Mouse (Mus musculus) adrenal gland, postnatal 14 days (tissue): ENCODE data around the gene Parp3. TPM values are rescaled to one million over a fixed set of nuclear protein-coding genes. Genes with fewer than 3 reads are reported as not detected.
A peak's percentile ranks its signal among the peaks of the same experiment; 100 is the strongest.

Source experiments
- DNase-seq: peaks from one replicate; pipeline ENCODE4 v3.0.0; 2021; ENCODE audit warnings: mixed read lengths
- total RNA-seq: library from RNA; stranded (reverse); gene quantifications from 2 replicates; pipeline ENCODE4 v1.2.3, GENCODE M21; 2021

Parp3 gene
- total RNA-seq, 1 experiment from 2014 or later = 26.5 TPM

DNA sequence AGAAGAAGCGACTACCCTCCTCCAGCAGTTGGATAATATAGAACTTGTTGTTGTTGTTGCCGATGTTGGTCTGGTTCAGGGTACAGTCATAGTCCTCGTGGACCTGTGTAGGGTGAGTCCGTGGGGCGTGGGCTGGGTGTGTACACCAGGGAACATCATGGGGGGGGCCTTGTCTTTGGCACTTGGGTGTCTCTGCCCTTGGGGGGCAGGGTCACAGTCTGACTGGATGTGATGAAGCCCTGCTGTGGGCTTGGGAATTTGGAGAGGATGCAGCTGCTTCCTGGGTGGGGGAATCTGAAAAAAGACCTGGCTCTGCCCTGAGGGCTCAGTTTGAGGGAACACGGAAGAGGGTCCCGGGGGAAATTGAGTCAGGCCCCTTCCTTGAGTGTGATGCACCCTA, 1.7 kb downstream of the Parp3 start:
- peak; percentile 49 for DNase-seq

DNA sequence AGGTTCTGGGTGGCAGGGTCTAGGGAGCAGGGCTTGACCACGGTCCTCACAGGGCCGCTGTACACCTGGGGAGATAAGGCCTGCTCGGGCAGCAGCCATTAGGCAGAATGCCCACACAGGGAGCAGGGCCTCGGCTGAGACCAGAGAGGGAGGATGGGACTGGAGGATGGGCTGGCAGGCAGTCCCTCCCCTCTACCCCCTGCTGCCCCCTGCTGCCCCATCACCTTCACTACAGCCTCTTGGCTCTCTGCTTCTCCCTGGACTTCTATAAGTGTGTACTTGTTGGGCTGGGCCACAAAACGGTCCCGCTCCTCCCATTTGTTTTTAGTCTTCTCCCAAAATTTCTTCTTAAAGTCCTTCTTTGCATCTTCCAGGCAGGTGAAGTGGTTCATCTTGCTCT, 2.3 kb downstream of the Parp3 start:
- peak; percentile 90 for DNase-seq

DNA sequence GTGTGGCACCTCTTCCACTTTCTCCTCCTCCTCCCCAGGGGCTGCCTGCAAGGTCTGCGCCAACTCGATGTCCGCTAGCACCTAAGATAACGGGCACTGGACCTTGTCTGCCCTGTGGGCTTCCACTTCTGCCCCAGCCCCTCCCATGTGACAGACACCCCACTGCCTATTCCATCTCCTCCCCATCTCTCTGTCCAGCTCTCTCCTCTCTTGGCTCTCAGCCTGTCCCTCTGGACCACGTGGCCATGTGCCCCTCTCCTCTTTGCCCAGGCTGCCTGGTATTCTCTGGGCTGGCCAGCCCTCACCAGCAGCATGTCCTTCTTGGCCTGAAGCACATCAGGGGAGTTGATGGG, 3.0 kb downstream of the Parp3 start:
- peak; percentile 4 for DNase-seq

DNA sequence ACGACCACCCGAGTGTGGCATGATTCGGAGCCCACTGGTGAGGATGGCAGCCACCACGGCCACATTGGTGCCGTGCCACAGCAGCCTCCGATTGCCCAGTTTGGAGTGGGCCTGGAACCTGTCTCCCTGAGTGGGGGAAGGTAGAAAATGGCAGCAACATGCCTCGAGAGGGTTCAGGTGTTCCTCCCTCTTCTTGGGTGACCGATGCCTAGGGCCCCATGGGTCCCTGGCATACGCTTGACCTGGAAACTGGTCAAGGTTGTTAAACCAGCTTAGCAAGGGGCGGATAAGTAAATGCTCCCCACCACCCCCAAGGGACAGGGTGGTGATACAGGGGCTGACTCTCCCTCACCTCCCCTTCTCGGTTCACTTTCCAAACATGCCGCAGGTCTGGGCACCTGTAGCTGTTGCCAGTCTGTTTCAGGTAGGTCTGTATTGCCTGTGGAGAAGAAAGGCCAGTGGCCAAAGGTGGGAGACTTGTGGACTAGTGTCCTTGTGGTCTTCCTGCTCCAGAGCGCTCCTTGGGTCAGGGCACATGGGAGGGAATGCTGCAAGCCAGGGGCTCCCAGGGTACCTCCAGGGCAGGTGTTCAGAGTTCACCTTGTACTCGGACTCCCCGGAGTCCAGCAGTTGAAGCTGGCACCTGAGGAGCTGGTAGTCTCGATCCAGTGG, 3.5 kb downstream of the Parp3 start:
- peak; percentile 4 for DNase-seq

DNA sequence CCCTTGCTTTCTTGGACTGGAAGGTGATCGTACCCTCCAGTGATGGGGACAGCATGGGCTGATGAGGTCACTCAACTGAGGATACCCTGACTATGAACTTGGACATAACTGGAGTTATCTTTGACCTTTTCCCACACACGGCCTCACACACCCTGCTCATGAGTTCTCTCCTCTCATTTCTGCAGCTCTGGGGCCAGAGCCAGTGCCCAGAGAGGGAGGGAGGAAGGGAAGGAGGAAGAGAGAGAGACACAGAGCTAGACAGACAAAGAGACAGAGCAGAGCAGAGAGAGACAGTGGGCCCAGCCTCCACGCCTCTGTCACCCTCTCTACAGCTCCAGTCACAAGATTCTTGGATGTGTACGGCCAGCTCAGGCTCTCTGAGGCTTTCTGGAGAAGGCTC, 4.4 kb downstream of the Parp3 start:
- DNase-seq = peak; percentile 12

DNA sequence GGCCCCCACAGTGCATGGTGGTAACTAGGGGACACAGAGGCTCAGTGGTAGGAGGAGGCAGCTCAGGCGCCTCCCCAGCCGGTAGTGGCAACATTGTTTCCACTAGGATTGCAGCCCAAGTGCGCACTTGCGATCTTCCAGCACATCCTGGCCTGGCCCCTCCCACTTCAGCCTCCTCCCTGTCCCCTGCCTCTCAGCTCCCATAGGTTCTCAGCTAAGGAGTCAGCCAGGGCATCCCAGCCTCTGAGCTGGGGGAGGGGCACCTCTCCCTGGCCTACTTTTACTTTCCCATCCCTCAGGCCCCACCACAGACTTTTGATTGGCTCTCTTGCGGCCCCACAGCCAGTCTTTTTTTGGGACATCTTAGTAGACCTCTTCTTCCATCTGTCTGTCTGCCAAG, 4.9 kb downstream of the Parp3 start:
- DNase-seq = peak; percentile 78

DNA sequence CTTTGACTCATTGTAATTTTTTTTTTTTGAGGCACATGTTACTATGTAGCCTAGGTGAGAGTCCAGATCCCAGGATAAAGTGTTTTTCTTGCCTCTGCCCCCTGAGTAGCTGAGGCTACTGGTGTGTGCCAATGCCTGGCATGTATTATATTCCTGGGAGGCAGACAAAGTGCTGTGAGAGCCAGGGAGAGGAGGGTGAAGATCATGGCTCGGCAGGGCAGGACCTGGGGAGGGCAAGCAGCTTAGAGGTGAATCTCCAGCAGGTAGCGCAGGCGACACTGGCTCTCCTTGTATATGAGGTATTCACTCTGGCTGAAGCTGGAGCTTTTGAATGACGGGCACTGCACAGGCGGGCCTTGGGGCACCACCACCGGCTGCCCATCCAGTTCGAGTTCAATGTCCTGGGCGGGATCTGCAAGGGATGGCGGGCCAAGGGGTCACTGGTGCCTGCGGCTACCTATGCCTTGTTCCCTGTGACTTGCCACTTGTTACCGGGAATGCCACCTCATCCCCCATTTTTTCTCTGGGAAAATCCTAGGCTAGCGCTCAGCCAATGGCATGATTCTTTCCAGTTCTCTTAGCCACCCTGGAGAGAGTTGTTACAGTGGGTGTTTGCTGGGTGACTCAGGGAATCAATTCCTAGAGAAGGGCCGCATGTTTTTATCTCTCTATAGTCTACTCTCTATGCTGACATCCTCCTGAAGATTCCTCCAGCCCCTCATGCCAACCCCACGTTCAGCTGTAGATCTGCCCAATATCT, 5.6 kb downstream of the Parp3 start:
- peak; percentile 12 for DNase-seq

DNA sequence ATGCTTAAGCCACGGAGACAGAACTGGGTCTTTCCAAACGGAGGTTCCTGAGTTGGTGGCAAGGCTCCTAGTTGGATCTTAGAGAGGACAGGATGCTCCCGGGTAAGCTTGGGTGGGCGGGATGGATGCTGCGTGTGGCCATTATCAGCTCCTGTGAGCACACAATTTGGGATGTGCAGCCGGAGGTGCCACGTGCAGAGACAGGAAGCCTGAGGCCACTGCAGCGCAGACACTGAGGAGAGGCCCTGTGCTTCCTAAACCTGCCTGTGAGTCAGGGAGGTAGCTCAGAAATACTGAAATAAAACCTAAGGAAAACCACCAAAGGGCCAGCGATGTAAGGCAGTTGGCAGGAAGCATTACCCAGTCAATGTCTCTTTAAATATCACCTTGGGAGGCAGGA, 7.0 kb downstream of the Parp3 start:
- peak; percentile 3 for DNase-seq

DNA sequence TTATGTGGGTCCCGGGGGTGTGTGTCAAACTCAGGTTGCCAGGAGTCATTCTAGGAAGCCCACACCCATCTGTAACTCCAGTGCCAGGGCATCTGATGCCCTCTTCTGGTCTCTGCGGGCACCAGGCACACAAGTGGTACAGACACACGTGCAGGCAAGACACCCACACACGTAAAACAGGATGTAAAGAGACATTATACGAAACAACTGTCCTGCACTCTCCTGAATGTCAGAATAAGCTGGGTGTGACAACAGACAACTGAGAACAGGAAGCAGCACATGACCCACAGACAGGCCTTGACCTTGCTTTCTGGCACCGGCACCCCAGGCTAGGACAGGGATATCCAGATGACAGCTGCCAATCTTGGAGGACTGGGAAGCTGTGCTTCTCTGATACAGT, 7.4 kb downstream of the Parp3 start:
- no peak for DNase-seq

DNA sequence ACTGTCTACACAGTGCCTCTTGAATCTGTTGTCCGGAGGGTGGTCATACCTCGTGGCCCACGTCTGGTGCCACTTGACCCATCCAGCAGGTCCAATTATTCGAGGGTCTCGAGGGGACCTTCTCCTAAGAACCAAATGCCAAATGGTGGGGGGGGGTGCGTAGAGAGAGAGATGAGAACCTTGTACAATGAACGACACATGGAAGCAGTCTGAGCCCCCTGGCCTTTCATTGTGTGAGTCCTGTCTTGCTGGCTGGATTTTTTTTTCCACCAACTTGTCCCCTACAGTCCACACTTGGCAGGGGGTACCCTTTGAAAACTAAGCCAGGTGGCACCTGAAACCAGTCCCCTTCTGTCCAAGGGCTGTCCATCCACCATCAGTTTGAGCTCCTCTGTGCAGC, 9.0 kb downstream of the Parp3 start:
- DNase-seq = no peak

DNA sequence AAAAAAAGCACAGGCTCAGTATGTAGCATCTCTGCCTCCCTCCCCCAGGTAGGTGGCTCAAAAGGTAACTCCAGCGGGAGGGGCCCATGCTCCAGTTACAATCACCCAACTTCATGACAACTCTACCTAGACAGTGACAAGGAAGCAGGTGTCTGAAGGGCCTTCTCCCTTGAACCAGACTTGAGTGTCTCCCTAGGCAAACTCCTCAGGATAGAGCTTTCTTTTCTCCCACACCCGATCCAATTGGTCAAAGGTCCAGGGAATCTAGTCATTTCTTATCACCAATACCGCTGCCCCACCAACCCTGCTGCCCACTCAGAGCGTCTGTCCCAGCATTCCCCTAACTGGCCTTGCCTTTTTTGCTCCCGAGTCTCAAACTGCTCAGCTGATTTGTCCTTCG, 10.0 kb downstream of the Parp3 start:
- no peak for DNase-seq

DNA sequence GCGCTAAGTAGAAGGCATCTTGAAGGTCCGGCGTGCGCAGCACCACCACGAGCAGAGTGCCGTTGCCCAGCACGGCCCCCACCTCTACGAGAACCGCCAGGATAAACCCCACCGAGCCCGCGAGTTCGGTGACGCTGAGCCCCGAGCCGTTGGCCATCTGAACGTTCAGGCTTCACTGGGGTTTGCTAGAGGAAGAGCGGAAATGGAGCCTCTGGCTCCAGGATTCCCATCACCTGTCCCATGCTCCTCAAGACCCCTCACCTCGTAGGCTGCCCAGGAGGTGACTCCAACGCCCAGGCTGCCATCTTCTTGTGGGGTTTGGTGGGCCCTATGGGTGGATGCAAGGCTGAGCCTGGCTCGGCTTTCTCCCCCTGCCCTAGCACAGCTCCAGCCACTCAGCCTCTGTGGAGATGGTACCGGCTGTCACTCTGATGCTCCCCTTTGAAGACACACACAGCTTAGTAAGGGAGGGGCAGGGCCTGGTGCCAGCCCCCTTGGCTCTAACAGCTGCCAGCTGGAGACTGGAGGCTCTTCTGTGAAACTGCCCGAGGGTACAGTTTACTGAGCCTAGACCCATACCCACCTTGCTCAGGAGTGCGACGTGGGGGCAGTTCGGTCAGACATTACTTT, 11.1 kb downstream of the Parp3 start, which contains the start of gene Gpr62:
TSS of gene Gpr62 (minus strand) at position 368 of the 630 bp plus-strand sequence.
- DNase-seq = peak; percentile 45

DNA sequence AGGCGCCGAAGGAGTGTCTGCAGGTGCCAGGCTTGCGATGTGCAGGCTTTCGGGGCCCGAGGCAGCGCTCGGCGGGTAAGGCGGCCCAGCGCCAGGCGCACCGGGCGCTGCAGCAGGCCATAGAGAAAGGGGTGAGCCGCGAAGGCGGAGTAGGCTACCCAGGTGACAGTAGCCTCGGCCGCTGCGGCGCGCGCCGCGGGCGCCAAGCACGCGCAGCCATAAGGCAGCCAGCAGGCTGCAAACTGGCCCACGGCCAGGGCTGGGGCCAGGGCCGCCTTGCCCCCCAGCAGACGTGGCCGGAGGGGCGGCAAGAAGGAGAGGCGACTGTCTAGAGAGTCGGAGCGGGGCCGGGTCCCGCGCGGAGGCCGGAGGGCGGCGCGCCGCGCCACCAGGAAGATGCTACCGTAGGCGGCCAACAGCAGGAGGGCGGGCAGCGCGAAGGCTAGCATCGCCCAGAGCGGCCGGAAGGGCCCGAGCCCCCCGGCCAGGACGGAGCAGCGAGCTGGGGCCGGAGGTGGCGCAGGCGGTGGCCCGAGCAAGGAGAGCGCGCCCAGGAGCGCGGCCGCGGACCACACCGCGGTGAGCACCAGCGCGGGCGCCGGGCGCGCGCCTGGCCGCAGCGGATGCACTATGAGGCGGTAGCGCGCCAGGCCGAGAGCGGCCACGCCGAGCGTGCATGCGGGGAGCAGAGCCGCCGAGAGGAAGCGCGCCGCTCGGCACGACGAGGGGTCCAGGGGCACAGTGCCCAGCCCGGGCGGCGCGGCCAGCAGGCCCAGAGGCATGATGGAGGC, 11.8 kb downstream of the Parp3 start:
- peak; percentile 78 for DNase-seq

DNA sequence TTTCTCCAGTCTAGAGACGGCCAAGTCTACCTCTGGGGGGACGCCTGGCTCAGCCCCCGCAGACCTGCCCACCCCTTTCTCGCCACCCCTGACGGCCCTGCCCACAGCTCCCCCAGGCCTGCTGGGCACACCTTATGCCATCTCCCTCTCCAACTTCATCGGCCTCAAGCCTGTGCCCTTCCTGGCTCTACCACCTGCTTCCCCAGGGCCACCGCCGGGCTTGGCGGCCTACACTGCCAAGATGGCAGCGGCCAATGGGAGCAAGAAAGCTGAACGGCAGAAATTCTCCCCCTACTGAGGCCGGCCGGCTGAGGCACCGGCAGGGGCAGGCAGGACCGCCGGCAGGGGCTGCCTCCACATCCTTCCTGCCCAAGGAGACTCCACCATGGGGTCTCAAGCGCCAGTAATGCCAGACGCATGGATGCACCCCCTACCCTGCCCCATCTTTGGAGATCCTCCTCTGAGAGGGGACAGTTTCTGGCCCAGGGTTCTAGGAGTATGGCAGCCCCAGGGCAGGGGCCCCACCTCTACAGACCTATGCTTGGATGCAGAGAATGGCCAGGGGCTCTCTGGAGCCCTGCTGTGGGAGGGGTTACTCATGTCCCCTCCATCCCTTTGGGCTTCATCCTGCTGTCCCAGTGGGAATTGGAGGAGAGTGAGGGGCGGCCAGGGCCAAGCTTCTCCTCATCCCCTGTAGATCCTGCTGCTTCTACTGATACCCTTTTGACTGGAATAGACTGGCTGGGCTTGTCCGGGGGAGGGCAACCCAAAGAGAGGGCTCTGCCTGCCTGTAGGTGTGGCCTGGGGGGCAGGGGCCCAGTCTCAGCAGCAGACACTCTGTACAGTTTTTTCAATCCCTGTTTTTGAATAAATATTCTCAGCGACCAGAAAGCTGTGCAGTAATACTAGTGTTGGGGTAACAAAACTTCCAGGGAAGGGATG, 13.4 kb downstream of the Parp3 start:
- DNase-seq = no peak

DNA sequence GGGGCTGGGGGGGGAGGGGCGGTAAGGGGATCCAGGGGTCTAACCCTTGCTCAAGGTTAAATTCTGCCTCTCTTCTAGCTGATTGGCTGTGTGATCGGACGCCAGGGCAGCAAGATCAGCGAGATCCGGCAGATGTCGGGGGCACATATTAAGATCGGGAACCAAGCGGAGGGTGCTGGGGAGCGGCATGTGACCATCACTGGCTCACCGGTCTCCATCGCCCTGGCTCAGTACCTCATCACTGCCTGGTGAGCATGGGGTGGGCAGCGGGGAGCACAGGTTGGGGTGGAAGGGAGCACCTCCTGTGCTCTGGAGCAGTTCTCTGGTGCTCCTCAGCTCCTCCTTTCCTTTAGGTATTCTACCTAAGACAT, 14.3 kb downstream of the Parp3 start:
- no peak for DNase-seq

DNA sequence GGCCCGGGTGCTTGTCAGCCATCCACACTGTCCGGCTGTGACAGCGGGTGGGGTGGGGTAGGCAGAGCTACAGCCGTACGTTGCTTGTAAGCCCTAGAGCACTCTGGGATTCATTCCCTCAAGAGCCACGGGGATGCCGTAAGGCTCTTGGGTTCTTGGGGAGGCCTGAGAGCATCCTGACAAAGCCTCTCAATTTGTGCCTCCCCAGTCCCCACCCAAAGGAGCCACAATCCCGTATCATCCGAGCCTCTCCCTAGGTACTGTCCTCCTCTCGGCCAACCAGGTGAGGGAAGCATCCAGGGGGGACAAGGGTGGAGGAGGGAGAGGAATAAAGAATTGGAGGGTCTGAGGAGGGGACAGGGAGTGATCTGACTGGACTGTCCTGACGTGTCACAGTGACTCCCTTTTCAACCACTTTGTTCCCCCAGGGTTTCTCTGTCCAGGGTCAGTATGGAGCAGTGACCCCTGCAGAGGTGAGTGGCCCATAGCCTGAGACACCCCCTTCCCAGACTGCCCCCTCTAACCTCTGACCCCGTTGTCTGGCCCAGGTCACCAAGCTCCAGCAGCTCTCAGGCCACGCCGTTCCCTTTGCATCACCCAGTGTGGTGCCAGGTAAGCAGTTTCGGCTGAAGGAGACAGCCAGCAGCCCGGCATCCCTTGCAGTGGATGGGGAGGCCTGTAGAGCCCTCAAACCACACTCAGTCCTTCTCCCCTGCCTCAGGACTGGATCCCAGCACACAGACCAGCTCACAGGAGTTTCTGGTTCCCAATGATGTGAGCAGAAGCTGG, 14.9 kb downstream of the Parp3 start:
- DNase-seq = no peak

DNA sequence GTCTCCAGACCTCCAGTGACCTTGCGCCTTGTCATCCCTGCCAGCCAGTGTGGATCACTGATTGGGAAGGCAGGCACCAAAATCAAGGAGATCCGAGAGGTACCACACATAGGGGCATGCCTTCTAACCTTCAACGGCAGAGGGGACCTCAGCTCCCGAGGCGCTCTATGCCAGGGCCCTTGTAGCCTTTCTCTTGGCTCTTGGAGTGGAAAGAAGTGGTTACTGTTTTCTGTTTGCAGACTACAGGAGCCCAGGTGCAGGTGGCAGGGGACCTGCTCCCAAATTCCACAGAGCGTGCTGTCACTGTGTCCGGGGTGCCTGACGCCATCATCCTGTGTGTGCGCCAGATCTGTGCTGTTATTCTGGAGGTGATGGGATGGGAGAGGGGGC, 15.7 kb downstream of the Parp3 start:
- no peak for DNase-seq

DNA sequence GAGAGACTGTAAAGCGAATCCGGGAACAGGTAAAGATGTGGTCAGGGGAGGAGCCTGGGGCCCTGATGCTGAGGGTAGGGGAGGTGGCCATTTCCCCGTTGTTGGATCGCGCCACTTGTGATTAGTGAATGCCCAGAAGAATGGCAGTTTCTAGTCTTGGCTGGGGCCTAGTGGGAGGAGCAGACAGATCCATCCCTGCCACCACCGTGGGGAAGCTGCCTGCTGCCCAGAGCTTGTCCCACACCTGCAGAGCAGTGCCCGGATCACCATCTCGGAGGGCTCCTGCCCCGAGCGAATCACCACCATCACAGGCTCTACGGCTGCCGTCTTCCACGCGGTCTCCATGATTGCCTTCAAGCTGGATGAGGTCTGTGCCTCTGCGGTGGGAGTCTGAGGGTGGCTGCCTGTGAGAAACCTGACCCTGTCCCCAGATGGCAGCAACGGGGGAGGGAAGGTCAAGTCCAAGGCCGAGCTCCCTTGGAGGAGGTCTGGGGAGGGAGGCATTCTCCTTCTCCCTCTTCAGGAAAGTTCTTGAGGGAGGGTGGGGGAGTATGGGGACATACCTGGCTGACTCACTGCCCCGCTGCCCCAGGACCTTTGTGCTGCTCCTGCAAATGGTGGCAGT, 16.2 kb downstream of the Parp3 start:
- DNase-seq = no peak

DNA sequence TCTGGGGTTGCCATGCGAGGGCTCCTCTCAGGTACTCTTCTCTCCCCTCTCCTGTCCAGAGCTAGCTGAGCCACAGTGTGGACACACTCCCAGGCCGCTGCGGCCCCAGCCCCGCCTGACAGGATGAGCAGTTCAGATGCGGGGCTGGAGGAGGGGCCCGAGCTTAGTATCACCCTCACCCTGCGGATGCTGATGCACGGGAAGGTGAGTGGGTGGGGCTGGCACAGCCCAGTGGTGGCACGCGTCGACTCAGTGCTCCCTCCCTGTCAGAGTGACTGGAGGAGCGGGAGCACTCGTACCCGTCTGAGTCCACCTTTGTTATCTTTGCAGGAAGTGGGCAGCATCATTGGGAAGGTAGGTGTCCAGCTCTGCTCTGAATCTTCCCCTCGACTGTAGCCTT, 16.8 kb downstream of the Parp3 start:
- no peak for DNase-seq

DNA sequence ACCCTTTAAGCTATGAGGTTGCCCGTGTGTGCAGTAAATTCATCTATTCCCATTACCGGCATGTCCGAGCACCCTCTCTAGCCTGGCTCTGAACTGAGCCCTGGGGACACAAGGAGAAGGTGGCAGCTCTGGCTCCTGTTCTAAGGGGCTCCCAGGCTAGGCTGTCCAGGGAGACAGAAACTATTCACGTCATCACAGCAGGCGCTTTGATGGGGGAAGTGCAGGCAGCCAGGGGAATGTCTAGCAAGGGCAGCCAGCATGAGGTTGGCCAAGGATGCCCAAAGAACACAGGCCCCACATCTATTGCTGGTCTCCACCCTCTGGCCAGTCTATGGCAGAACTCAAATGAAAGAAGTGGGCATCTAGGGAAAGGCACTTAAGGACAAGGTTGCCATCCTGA, 18.8 kb downstream of the Parp3 start:
- DNase-seq = no peak
